Mouse (Mus musculus): ENCODE data around the gene Icam1.

The Icam1 gene

GRCm38 (mm10) chr9:21015571-21016130 is at the start of gene Icam1:
Gene Icam1, plus strand, starts transcription at chr9:21015985.
- DNase-seq = peak; percentile 86

GRCm38 (mm10) chr9:20966008-20966407 is 49.8 kb upstream of the Icam1 start:
- DNase-seq = no peak

- DNase-seq = no peak
Measured at GRCm38 (mm10) chr9:20966747-20967146, 49.0 kb upstream of the Icam1 start.

- no peak for DNase-seq
Measured at GRCm38 (mm10) chr9:20971751-20972140, 44.0 kb upstream of the Icam1 start.

- no peak for DNase-seq
Measured at GRCm38 (mm10) chr9:20972141-20972992, 43.4 kb upstream of the Icam1 start.

GRCm38 (mm10) chr9:20973001-20973681 is 42.6 kb upstream of the Icam1 start:
- no peak for DNase-seq

GRCm38 (mm10) chr9:20973682-20974075 is 42.1 kb upstream of the Icam1 start:
- no peak for DNase-seq

- DNase-seq = peak; percentile 25
Measured at GRCm38 (mm10) chr9:20975431-20976215, 40.2 kb upstream of the Icam1 start.

- peak; percentile 69 for DNase-seq
Measured at GRCm38 (mm10) chr9:20976216-20976960, 39.4 kb upstream of the Icam1 start, which contains the start of gene S1pr2. Gene S1pr2, minus strand, starts transcription at chr9:20976781.

GRCm38 (mm10) chr9:20976961-20977689 is 38.7 kb upstream of the Icam1 start:
- no peak for DNase-seq

- DNase-seq = no peak
Measured at GRCm38 (mm10) chr9:20978409-20979095, 37.2 kb upstream of the Icam1 start.

- DNase-seq = no peak
Measured at GRCm38 (mm10) chr9:20979181-20979580, 36.6 kb upstream of the Icam1 start.

GRCm38 (mm10) chr9:20979769-20980168 is 36.0 kb upstream of the Icam1 start:
- no peak for DNase-seq

- no peak for DNase-seq
Measured at GRCm38 (mm10) chr9:20982171-20982570, 33.6 kb upstream of the Icam1 start.

- DNase-seq = peak; percentile 39
Measured at GRCm38 (mm10) chr9:20983169-20983568, 32.6 kb upstream of the Icam1 start.

GRCm38 (mm10) chr9:20986952-20987686 is 28.7 kb upstream of the Icam1 start:
- no peak for DNase-seq

- peak; percentile 34 for DNase-seq
Measured at GRCm38 (mm10) chr9:20987953-20988352, 27.8 kb upstream of the Icam1 start.

GRCm38 (mm10) chr9:20990861-20991260 is 24.9 kb upstream of the Icam1 start:
- DNase-seq = no peak

GRCm38 (mm10) chr9:20991587-20991986 is 24.2 kb upstream of the Icam1 start:
- no peak for DNase-seq
